Mouse (Mus musculus) heart, postnatal 0 days (tissue): ENCODE data around the gene Golga3. TPM values are rescaled to one million over a fixed set of nuclear protein-coding genes. Genes with fewer than 3 reads are reported as not detected.

Source experiments
- ATAC-seq: fragments of 200-750 bp; cut with Nextera tagmentation; 2 replicates; pipeline ENCODE4 v1.8.0; 2017; ENCODE audit warnings: low read depth, moderate number of reproducible peaks, moderate library complexity; ENCODE audit not compliant: insufficient read depth
- DNase-seq: peaks from one replicate; pipeline ENCODE4 v3.0.0-alpha.2; 2016; ENCODE audit warnings: low spot score
- H3K27ac ChIP-seq: fragments of 300-500 bp; sonication (generic); 2 replicates; pipeline ENCODE4 v1.5.1; 2014; ENCODE audit warnings: low read depth, mild to moderate bottlenecking
- H3K27me3 ChIP-seq: fragments of 300-500 bp; sonication (generic); 2 replicates; pipeline ENCODE4 v1.6.1; 2014; ENCODE audit warnings: low read length, mixed read lengths; ENCODE audit not compliant: control insufficient read depth, insufficient read depth
- H3K36me3 ChIP-seq: fragments of 300-500 bp; sonication (generic); replicated peaks from 2 replicates; pipeline ENCODE4 v1.6.1; 2014; ENCODE audit warnings: low read length, mixed read lengths; ENCODE audit not compliant: control insufficient read depth, insufficient read depth
- H3K4me1 ChIP-seq: fragments of 300-500 bp; sonication (generic); 2 replicates; pipeline ENCODE4 v1.6.1; 2014; ENCODE audit warnings: antibody characterized with exemption; ENCODE audit not compliant: control insufficient read depth, insufficient read depth
- H3K4me2 ChIP-seq: fragments of 300-500 bp; sonication (generic); 2 replicates; pipeline ENCODE4 v1.6.1; 2014; ENCODE audit warnings: low read depth, mild to moderate bottlenecking, low read length, moderate library complexity
- H3K4me3 ChIP-seq: fragments of 300-500 bp; sonication (generic); 2 replicates; pipeline ENCODE4 v1.5.1; 2014; ENCODE audit warnings: low read depth, low read length
- H3K9ac ChIP-seq: fragments of 300-500 bp; sonication (generic); replicated peaks from 2 replicates; pipeline ENCODE4 v1.6.1; 2014; ENCODE audit warnings: low read depth, low read length, mixed read lengths
- H3K9me3 ChIP-seq: fragments of 300-500 bp; sonication (generic); replicated peaks from 2 replicates; pipeline ENCODE4 v1.6.1; 2016; ENCODE audit warnings: low read length; ENCODE audit not compliant: control insufficient read depth
- CTCF ChIP-seq: IDR thresholded peaks from 2 replicates; pipeline ENCODE4 v1.5.1; 2016; ENCODE audit warnings: antibody characterized with exemption, control low read depth, low read depth
- EP300 ChIP-seq: IDR thresholded peaks from 2 replicates; pipeline ENCODE4 v1.6.1; 2016; ENCODE audit warnings: antibody characterized with exemption, low read depth
- WGBS: fragments of 180-500 bp; shearing (Covaris S2); extraction: QIAGEN DNeasy Blood & Tissue Kit; methylation state at CpG from one replicate; pipeline ENCODE4 v1.1.7; 2014; 5-methylcytosine and 5-hydroxymethylcytosine counted together
- polyA plus RNA-seq: library from polyadenylated mRNA; unstranded; fragments of >200 nt; fragmentation: Nextera tagmentation; extraction: Ambion mirVana; gene quantifications from 2 replicates; pipeline ENCODE4 v1.2.1, GENCODE M21; 2015
- total RNA-seq: library from RNA; depleted of rRNA; stranded (reverse); fragments of >200 nt; gene quantifications from 2 replicates; pipeline ENCODE4 v1.2.3, GENCODE M21; 2014; ENCODE audit warnings: low replicate concordance

Gene Golga3
- total and polyA plus RNA-seq, 2 experiments from 2014 or later: 11.1 to 17.6 TPM

DNA sequence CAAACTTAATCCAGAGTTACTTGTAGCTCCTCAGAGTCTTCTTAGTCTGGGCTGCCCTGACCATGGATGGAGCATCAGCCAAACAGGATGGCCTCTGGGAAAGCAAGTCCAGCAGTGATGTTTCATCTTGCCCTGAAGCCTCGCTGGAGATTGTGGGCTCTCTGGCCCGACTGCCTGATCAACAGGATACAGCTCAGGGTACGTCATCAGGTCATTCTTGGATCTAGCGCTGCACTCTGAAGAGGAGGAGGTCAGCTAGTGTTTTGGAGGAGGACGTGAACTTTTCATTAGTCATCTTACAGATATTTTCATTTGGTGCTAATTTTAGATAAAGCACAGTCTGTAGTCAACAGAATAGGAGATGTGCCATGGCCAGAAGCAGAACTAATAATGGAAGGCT is 5.2 kb downstream of the Golga3 start:
- Histone ChIP-seq H3K4me3 (no peak overlapping the region), H3K27me3 (no peaks in the 10 kb centered on the region), H3K9me3 (no peaks in the 10 kb centered on the region), H3K36me3 (peaks cover 48% of the 10 kb centered on the region), H3K4me1 (peaks cover 14% of the 10 kb centered on the region), H3K9ac (no peak overlapping the region), H3K4me2 (no peak overlapping the region), H3K27ac (no peak overlapping the region)
- TF ChIP-seq EP300 (no peak), CTCF (no peak)
- DNase-seq (peak; percentile 22), ATAC-seq (peak; percentile 8; the same call in 1 of the 2 replicates)
- 37% methylated on average over 5 of the region's 5 CpGs for WGBS

DNA sequence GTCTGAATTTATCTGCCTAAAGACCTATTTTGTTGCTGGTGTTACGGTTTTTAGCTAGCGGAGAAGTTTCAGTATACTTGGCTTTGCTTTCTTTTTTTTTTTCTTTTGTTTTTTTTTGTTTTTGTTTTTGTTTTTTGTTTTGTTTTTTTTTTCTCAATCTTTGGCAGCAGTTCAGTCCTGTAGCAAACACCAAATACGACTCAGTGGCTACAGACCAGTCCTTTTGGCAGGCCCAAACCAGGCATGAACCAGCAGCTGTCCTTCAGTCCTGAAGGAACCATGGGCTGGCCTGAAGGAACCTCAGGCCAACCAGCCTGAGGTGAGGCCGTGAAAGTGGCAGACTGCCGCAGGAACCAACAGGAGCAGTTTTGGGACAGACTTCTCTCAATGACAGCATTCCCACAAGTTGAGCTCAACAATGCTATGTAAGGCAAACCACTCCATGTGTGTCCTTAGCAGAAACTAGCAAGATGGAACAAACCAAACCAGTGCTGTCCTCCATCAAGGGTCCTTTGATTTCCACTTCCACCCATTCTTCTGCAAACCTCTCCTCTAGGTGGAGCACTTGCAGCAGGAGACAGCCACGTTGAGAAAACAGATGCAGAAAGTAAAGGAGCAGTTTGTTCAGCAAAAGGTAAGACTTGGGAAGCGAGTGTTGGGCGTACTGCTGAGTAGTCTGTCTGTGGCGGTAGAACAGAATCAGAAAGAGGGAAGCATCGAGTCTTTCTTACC is 26.8 kb downstream of the Golga3 start:
- peak; percentile 26; the same call in 1 of the 2 replicates for TF ChIP-seq CTCF
- TF ChIP-seq EP300: no peak
- H3K27me3 ChIP-seq: no peaks in the 10 kb centered on the region
- H3K27ac ChIP-seq: no peak overlapping the region
- no peak overlapping the region for H3K9ac ChIP-seq
- no peak overlapping the region for H3K4me3 ChIP-seq
- no peak for DNase-seq
- 86% methylated on average over 10 of the region's 10 CpGs for WGBS
- ATAC-seq: no peak
- no peaks in the 10 kb centered on the region for H3K4me1 ChIP-seq
- H3K9me3 ChIP-seq: no peaks in the 10 kb centered on the region
- H3K4me2 ChIP-seq: no peak overlapping the region
- H3K36me3 ChIP-seq: peaks cover 81% of the 10 kb centered on the region

DNA sequence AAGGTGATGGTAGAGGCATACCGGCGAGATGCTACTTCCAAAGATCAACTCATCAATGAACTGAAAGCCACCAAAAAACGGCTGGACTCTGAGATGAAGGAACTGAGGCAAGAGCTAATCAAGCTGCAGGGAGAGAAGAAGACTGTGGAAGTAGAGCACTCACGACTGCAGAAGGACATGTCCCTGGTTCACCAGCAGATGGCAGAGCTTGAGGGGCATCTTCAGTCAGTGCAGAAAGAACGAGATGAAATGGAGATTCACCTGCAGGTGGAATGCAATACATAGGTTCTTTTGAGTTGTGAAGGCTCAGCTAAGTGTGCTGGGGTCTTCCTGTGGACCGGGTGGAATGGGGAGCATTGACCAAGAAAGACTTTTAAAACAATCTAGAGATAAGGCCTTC is 28.3 kb downstream of the Golga3 start:
- ATAC-seq (no peak), DNase-seq (no peak)
- Histone ChIP-seq H3K27me3 (no peaks in the 10 kb centered on the region), H3K9me3 (no peaks in the 10 kb centered on the region), H3K4me2 (no peak overlapping the region), H3K27ac (no peak overlapping the region), H3K4me1 (no peaks in the 10 kb centered on the region), H3K4me3 (no peak overlapping the region), H3K36me3 (peaks cover 93% of the 10 kb centered on the region), H3K9ac (no peak overlapping the region)
- no peak for TF ChIP-seq EP300
- TF ChIP-seq CTCF: peak; percentile 21; the same call in 1 of the 2 replicates
- WGBS: 78% methylated on average over 6 of the region's 6 CpGs

DNA sequence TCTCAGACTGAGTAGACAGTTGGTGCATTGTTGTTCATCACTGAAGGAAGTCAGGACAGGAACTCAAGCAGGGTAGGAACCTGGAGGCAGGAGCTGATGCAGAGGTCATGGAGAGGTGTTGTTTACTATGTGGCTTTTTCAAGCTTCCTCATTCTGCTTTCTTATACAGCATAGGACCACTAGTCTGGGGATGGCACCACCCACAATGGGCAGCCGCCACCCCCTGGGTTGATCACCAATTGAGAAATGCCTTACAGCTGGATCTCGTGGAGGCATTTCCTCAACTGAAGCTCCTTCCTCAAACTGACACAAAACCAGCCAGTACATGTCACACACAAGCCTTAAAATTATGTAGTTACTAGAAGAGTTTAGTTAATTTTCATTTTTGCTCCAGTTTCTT is 34.8 kb downstream of the Golga3 start:
- no peak for DNase-seq
- no peak overlapping the region for H3K27ac ChIP-seq
- no peaks in the 10 kb centered on the region for H3K27me3 ChIP-seq
- H3K9ac ChIP-seq: no peak overlapping the region
- H3K4me3 ChIP-seq: no peak overlapping the region
- H3K4me2 ChIP-seq: no peak overlapping the region
- WGBS: 86% methylated on average over 2 of the region's 2 CpGs
- no peaks in the 10 kb centered on the region for H3K4me1 ChIP-seq
- peaks cover 95% of the 10 kb centered on the region for H3K36me3 ChIP-seq
- ATAC-seq: no peak
- H3K9me3 ChIP-seq: no peaks in the 10 kb centered on the region
- no peak for TF ChIP-seq EP300
- no peak for TF ChIP-seq CTCF

DNA sequence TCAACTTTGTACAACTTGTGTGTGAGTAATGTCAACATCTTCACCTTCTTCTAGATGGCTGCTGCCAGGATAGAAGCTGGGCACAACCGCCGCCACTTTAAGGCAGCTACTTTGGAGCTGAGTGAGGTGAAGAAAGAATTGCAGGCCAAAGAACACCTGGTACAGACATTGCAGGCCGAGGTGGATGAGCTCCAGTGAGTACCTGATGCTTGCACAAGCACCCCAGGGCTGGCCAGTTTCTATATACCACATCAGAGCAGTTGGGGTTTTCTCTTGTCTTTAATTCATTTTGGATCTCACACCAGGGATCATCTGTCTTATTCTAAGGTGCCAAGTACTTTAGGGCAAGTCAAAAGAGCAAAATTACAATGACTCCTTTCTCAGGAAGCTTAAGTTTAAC is 40.3 kb downstream of the Golga3 start:
- 94% methylated on average over 3 of the region's 3 CpGs for WGBS
- no peak for ATAC-seq

DNA sequence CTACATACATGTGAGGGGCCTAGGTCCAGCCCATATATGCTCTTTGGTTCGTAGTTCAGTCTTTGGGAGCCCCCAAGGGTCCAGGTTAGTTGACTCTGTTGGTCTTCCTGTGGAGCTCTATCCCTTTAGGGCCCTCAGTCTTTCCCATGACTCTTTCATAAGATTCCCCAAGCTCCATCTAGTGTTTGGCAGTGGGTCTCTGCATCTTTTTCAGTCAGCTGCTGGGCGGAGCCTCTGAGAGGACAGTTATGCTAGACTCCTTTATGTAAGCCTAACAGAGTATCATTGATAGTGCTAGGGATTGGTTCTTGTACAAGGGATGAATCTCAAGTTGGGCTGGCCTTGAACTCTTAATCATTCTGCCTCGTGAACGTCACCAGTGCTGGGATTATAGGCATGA is 43.8 kb downstream of the Golga3 start:
- no peaks in the 10 kb centered on the region for H3K27me3 ChIP-seq
- DNase-seq: no peak
- H3K9me3 ChIP-seq: no peaks in the 10 kb centered on the region
- no peak overlapping the region for H3K4me3 ChIP-seq
- H3K36me3 ChIP-seq: peaks cover 92% of the 10 kb centered on the region
- H3K9ac ChIP-seq: no peak overlapping the region
- TF ChIP-seq CTCF (no peak), EP300 (no peak)
- ATAC-seq: no peak
- H3K27ac ChIP-seq: no peak overlapping the region
- H3K4me2 ChIP-seq: no peak overlapping the region
- WGBS: 96% methylated on average over 4 of the region's 4 CpGs
- no peaks in the 10 kb centered on the region for H3K4me1 ChIP-seq

More for the DNA sequence above, 40.3 kb downstream of the Golga3 start:
- no peaks in the 10 kb centered on the region for H3K27me3 ChIP-seq
- H3K4me2 ChIP-seq: no peak overlapping the region
- no peak overlapping the region for H3K4me3 ChIP-seq
- no peak for TF ChIP-seq CTCF
- H3K27ac ChIP-seq: no peak overlapping the region
- no peak overlapping the region for H3K9ac ChIP-seq
- DNase-seq: no peak
- H3K9me3 ChIP-seq: no peaks in the 10 kb centered on the region
- peaks cover 98% of the 10 kb centered on the region for H3K36me3 ChIP-seq
- H3K4me1 ChIP-seq: no peaks in the 10 kb centered on the region
